Mouse (Mus musculus): ENCODE data around the gene Vmn2r28.
"Not testable (repeated sequence)": the region's sequence is repeated elsewhere in the genome, so short reads cannot be mapped to it uniquely, and the experiment has no call there.

Gene Vmn2r28

GRCm38 (mm10) chr7:5493856-5494255, at the start of gene Vmn2r28:
Vmn2r28 (minus strand) TSS chr7:5493956.
- CTCF ChIA-PET, result not testable (repeated sequence)

- CTCF ChIA-PET, result not testable (repeated sequence)
These were observed 47.1 kb upstream of the Vmn2r28 start for GRCm38 (mm10) chr7:5540770-5541436.

- CTCF ChIA-PET, result no interaction called here
These were observed 37.1 kb downstream of the Vmn2r28 start, which contains the start of gene Vmn1r59 for GRCm38 (mm10) chr7:5456674-5457073. Vmn1r59 (minus strand) TSS chr7:5456774.

GRCm38 (mm10) chr7:5454011-5454410, 39.7 kb downstream of the Vmn2r28 start:
- CTCF ChIA-PET, result not testable (repeated sequence)

GRCm38 (mm10) chr7:5448627-5449026, 45.1 kb downstream of the Vmn2r28 start:
- CTCF ChIA-PET, result no interaction called here
